Mouse (Mus musculus) cerebellum, adult 2 months (tissue): Measurements from ENCODE around the gene Mrpl50. TPM values are rescaled to one million over a fixed set of nuclear protein-coding genes. Genes with fewer than 3 reads are reported as not detected.

Experiments used
- DNase-seq, 2 experiments: peaks; one replicate each; pipeline ENCODE4 v3.0.0; 2021
- H3K27ac ChIP-seq: fragments of 200-500 bp; 2 replicates; pipeline ENCODE4 v1.5.1; 2012; ENCODE audit warnings: low read length, control low read depth, inconsistent platforms; ENCODE audit not compliant: insufficient read depth
- H3K27me3 ChIP-seq: fragments of 200-500 bp; 2 replicates; pipeline ENCODE4 v1.6.1; 2012; ENCODE audit warnings: inconsistent platforms, mild to moderate bottlenecking, low read length, moderate library complexity; ENCODE audit not compliant: control insufficient read depth, insufficient read depth
- H3K4me1 ChIP-seq: fragments of 200-500 bp; 2 replicates; pipeline ENCODE4 v1.6.1; 2011; ENCODE audit warnings: low read length; ENCODE audit not compliant: control insufficient read depth, insufficient read depth
- H3K4me3 ChIP-seq: fragments of 200-500 bp; replicated peaks from 2 replicates; pipeline ENCODE3; 2011; ENCODE audit warnings: mild to moderate bottlenecking, low read depth, low read length, control low read depth; ENCODE audit not compliant: insufficient read depth
- CTCF ChIP-seq: fragments of 200-500 bp; IDR thresholded peaks from 2 replicates; pipeline ENCODE4 v1.5.1; 2011; ENCODE audit warnings: low read depth, mild to moderate bottlenecking, control low read depth, low read length, moderate library complexity, borderline replicate concordance; ENCODE audit not compliant: insufficient read depth
- POLR2A ChIP-seq: fragments of 200-500 bp; IDR thresholded peaks from 2 replicates; pipeline ENCODE4 v1.6.1; 2011; ENCODE audit warnings: low read length, control low read depth, borderline replicate concordance; ENCODE audit not compliant: insufficient read depth
- WGBS: fragments of 180-500 bp; shearing (Covaris S2); methylation state at CpG from one replicate; pipeline ENCODE4 v1.1.7; 2018; 5-methylcytosine and 5-hydroxymethylcytosine counted together
- polyA plus RNA-seq: library from polyadenylated mRNA; depleted of rRNA; stranded (reverse); fragments of >200 nt; gene quantifications from 2 replicates; pipeline ENCODE4 v1.2.3, GENCODE M21; 2012

Gene Mrpl50
- polyA plus RNA-seq, 1 experiment = 20.0 TPM

DNA sequence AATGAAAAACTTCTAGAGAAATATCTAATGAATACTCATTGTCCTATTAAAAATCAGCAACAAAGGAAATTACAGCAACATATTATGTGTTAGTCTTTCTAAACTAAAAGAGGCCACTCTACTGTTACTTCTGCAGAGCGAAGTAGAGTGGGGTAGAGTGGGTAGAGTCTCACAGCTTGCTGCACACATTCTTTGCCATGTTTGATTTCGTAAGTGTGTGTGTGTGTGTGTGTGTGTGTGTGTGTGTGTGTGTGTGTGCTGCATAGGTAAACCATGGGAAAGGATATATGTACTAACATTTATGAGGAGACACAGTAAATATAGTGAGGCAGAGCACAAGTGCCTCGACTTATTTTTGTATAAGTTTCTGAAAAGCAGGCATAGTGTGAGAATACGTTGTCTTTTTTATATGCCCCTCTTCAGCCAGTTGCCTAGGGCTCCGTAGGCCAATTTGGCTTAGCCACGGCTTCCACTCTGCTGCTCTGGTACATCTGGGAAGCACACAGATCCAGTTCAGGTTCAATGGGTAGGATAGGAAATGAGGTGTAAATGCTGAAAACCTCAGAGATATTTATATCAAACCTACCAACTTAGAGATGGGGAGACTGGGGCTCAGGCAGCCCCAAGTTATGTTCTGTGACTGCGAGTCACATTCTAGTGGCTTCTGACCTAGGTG is 26.8 kb upstream of the Mrpl50 start:
- WGBS = 82% methylated on average over 7 of the region's 7 CpGs
- TF ChIP-seq CTCF = no peak
- no peak for DNase-seq

DNA sequence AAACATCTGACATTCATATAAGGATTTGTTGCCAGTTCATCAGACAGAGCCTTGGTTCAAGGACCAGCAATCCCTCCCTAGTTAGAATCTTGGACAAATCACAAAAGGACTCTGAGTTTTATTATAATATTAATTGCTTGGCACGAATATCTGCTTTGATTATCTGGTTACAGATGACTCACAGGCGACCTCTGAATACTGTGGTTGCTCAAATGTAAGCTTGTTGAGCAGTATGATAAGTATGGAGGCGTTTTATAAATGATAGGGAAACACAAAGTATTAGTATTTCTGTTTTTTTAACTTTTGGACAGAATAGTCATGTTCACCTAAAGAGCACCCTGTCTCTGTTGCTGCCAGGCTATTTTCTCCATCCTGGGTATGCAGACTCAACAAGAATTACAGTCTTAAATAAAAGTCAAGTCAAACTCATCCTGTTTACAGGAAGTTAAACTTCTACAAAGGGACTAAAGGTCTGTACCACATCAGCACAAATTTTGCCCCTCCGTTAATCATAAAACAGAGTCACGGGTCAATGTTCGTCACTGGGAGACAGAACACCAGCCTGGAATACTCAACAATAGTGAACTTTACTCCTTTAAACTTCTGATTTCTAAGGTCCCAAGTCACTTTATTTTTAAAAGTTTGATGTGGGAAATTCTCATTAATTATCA is 26.1 kb upstream of the Mrpl50 start:
- H3K4me1 ChIP-seq = no peaks in the 10 kb centered on the region
- TF ChIP-seq CTCF = no peak
- no peak for TF ChIP-seq POLR2A
- DNase-seq = no peak
- no peak overlapping the region for H3K27ac ChIP-seq
- H3K27me3 ChIP-seq = no peaks in the 10 kb centered on the region
- 73% methylated on average over 6 of the region's 6 CpGs for WGBS
- H3K4me3 ChIP-seq = no peak overlapping the region

More for the DNA sequence above, 26.8 kb upstream of the Mrpl50 start:
- Histone ChIP-seq H3K27me3 (no peaks in the 10 kb centered on the region), H3K4me1 (no peaks in the 10 kb centered on the region), H3K4me3 (no peak overlapping the region), H3K27ac (no peak overlapping the region)

DNA sequence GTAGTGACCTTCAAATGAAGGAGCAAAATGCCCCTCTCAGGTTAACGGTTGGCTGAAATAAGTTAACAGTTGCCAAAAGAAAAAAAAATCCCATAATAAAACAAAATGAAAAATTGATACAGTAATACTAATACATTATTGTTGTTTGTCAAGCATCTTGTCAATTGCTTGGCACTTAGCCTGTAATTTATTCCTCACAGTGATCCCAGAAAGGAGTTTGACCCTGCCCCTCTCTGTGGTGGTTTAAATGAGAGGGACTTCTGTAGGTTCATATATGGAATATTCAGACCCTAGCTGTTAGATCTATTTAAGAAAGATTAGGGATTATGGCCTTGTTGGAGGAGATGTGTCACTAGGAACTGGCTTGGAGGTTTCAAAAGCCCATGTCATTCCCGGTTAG is 25.1 kb upstream of the Mrpl50 start:
- Histone ChIP-seq H3K27ac (no peak overlapping the region), H3K4me1 (no peaks in the 10 kb centered on the region), H3K27me3 (no peaks in the 10 kb centered on the region), H3K4me3 (no peak overlapping the region)
- WGBS = 90% methylated on average over 2 of the region's 2 CpGs
- TF ChIP-seq POLR2A (no peak), CTCF (no peak)
- DNase-seq = no peak

DNA sequence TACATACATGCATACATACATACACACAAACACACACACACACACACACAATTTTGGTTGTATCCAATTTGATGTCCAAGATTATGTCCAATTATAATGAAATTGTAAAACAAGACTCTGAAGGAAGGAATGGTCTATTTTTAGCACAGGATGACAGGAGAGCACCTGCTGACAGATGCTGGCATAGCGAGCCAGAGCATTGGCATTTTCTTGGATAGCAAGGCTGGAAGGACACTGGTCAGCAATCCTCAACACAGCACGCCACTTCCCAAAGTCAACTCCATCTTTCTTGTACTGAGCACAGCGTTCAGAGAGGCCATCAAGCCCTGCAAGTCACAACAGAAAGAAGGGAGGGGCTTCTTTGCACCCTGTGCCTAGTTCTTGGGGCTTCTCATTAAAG is 20.1 kb upstream of the Mrpl50 start:
- Histone ChIP-seq H3K4me3 (no peak overlapping the region), H3K27me3 (no peaks in the 10 kb centered on the region), H3K4me1 (no peaks in the 10 kb centered on the region), H3K27ac (no peak overlapping the region)
- WGBS = 26% methylated on average over 3 of the region's 3 CpGs
- TF ChIP-seq CTCF = no peak
- no peak for TF ChIP-seq POLR2A
- DNase-seq = no peak

DNA sequence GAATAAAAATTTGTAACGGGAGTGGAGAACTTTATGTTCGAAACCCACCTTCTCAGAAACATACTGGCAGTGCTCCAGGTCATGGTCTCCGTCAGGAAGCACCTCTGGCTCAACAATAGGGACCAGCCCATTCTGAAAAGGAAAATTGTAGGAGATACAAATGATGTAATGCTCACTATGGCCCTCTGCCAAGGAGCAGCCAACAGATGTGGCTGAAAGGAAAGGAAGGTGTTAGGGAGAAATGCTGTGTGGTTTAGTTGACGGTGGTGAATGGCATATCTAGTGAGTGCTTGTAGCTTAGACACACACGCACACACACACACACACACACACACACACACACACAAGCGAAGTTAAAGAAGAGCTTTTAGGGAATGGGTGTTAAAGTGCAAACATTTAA is 18.8 kb upstream of the Mrpl50 start:
- WGBS = 64% methylated on average over 6 of the region's 6 CpGs
- TF ChIP-seq POLR2A (no peak), CTCF (no peak)
- H3K4me1 ChIP-seq = no peaks in the 10 kb centered on the region
- no peaks in the 10 kb centered on the region for H3K27me3 ChIP-seq
- no peak overlapping the region for H3K4me3 ChIP-seq
- H3K27ac ChIP-seq = no peak overlapping the region
- no peak for DNase-seq

DNA sequence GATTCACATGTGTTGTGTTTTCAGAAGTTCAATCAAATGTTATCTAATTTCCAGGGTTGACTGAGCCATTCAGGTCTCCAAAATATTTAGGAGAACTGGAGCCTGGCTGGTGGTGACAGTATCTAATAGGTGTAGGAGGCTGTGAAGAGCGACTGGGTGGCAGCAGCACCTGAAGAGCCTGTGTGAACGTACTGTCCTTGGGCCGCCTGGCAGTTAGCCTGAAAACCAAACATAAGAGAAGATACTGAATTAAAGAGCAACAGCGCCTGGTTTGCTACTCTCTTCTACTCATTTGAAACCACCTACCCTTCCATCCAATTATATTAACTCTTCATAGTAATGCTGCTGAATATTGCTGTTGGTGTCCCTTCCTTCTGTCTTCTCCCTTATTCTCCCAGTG is 15.8 kb upstream of the Mrpl50 start:
- Histone ChIP-seq H3K27me3 (no peaks in the 10 kb centered on the region), H3K4me3 (no peak overlapping the region), H3K4me1 (no peaks in the 10 kb centered on the region), H3K27ac (no peak overlapping the region)
- TF ChIP-seq CTCF = no peak
- no peak for TF ChIP-seq POLR2A
- no peak for DNase-seq
- 89% methylated on average over 4 of the region's 4 CpGs for WGBS

DNA sequence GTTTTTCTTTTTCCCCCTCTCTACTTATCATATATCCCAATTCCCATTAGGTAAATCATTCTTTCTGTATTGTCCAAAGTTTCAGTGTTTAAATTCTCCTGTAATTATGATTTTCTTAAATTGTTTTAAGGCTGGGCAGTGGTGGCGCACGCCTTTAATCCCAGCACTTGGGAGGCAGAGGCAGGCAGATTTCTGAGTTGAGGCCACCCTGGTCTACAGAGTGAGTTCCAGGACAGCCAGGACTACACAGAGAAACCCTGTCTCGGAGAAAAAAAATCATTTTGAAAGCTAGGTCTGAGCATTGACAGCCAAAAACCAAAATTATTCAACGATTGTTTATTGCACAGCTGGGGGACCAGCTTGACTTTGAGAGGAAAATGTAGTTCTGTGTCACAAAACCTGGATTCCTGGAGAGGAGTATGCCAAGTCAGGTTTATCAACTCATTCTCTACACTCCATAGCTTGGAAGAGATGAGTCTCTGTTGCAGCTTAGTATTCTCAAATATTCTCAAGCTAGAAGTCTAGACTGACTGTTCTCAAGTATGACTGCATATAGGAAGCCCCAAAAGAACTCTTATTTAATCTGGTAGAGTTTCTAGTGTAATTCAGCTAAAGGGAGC is 14.9 kb upstream of the Mrpl50 start:
- Histone ChIP-seq H3K4me1 (no peaks in the 10 kb centered on the region), H3K4me3 (no peak overlapping the region), H3K27me3 (no peaks in the 10 kb centered on the region), H3K27ac (no peak overlapping the region)
- DNase-seq = no peak
- 89% methylated on average over 4 of the region's 4 CpGs for WGBS
- TF ChIP-seq CTCF = no peak
- TF ChIP-seq POLR2A = no peak

DNA sequence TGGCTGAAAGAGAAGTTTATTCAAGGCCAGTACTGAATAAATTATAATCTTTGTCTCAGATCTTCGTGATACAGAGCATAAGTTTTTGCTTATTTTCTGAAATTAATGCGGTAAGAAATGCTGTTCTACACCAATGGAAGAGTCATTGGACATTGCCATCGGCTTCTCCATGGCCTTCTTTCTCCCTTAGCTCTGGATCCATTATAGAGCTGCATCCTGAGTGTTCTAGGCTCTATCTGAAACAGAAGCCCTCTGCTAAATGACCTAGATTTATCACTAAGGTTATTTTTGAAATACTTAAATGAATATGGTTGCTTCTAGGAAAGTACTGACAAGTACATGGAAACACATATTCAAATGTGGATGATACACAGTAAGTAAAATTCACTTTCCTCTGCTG is 14.1 kb upstream of the Mrpl50 start:
- no peak for TF ChIP-seq POLR2A
- no peak for TF ChIP-seq CTCF
- Histone ChIP-seq H3K27ac (no peak overlapping the region), H3K4me3 (no peak overlapping the region), H3K27me3 (no peaks in the 10 kb centered on the region), H3K4me1 (no peaks in the 10 kb centered on the region)
- 90% methylated on average over 3 of the region's 3 CpGs for WGBS
- no peak for DNase-seq
